Mouse (Mus musculus) lung, postnatal 25 days (tissue): ENCODE data around the gene Pcdh19.

Experiments
- DNase-seq: peaks from one replicate; pipeline ENCODE4 v3.0.0; 2022; ENCODE audit warnings: low spot score

Gene Pcdh19

GRCm38 (mm10) chrX:133657308-133658302 lies 31.2 kb downstream of the Pcdh19 start:
- no peak for DNase-seq

GRCm38 (mm10) chrX:133655876-133656538 lies 32.8 kb downstream of the Pcdh19 start:
- DNase-seq, result no peak

GRCm38 (mm10) chrX:133655196-133655595 lies 33.6 kb downstream of the Pcdh19 start:
- DNase-seq, result peak; percentile 1

GRCm38 (mm10) chrX:133653071-133653470 lies 35.7 kb downstream of the Pcdh19 start:
- no peak for DNase-seq

GRCm38 (mm10) chrX:133650379-133650778 lies 38.4 kb downstream of the Pcdh19 start:
- DNase-seq, result no peak

GRCm38 (mm10) chrX:133647809-133648208 lies 41.0 kb downstream of the Pcdh19 start:
- DNase-seq, result no peak

- no peak for DNase-seq
These were observed 49.3 kb downstream of the Pcdh19 start for GRCm38 (mm10) chrX:133639445-133639844.

GRCm38 (mm10) chrX:133629538-133629937 lies 59.2 kb downstream of the Pcdh19 start:
- peak; percentile 16 for DNase-seq

GRCm38 (mm10) chrX:133618222-133618621 lies 70.6 kb downstream of the Pcdh19 start:
- DNase-seq, result no peak

- no peak for DNase-seq
These were observed 83.0 kb downstream of the Pcdh19 start for GRCm38 (mm10) chrX:133605828-133606227.

- DNase-seq, result peak; percentile 9
These were observed 84.5 kb downstream of the Pcdh19 start for GRCm38 (mm10) chrX:133604272-133604671.

GRCm38 (mm10) chrX:133602068-133602467 lies 86.7 kb downstream of the Pcdh19 start:
- DNase-seq, result no peak

- no peak for DNase-seq
These were observed 87.1 kb downstream of the Pcdh19 start for GRCm38 (mm10) chrX:133601658-133602057.

- DNase-seq, result no peak
These were observed 87.6 kb downstream of the Pcdh19 start for GRCm38 (mm10) chrX:133601195-133601594.

GRCm38 (mm10) chrX:133575601-133576382 lies 113.0 kb downstream of the Pcdh19 start:
- no peak for DNase-seq

- DNase-seq, result no peak
These were observed 123.4 kb downstream of the Pcdh19 start for GRCm38 (mm10) chrX:133565355-133565754.
